Mouse (Mus musculus): ENCODE data around the gene Krt12. TPM values are rescaled to one million over a fixed set of nuclear protein-coding genes. Genes with fewer than 3 reads are reported as not detected.

Gene Krt12
- polyA plus RNA-seq, 1 experiment from 2014 or later: not detected

GRCm38 (mm10) chr11:99369853-99370451 lies 52.1 kb downstream of the Krt12 start:
- no peak overlapping the region for H3K4me2 ChIP-seq
- H3K36me3 ChIP-seq: no peaks in the 10 kb centered on the region
- 0 out of 2 replicates have a peak, but pooled peaks cover 9% of the 10 kb centered on the region for H3K27me3 ChIP-seq
- H3K27ac ChIP-seq: no peak overlapping the region
- WGBS: 79% methylated on average over 8 of the region's 8 CpGs
- no peak overlapping the region for H3K4me3 ChIP-seq
- no peak for ATAC-seq (replicated peaks; ENCODE audit: insufficient number of reproducible peaks, insufficient read depth, low FRiP score, low read depth)
- no peaks in the 10 kb centered on the region for H3K9me3 ChIP-seq (replicated peaks)
- no peaks in the 10 kb centered on the region for H3K4me1 ChIP-seq (replicated peaks)
- H3K9ac ChIP-seq: no peak overlapping the region

DNA sequence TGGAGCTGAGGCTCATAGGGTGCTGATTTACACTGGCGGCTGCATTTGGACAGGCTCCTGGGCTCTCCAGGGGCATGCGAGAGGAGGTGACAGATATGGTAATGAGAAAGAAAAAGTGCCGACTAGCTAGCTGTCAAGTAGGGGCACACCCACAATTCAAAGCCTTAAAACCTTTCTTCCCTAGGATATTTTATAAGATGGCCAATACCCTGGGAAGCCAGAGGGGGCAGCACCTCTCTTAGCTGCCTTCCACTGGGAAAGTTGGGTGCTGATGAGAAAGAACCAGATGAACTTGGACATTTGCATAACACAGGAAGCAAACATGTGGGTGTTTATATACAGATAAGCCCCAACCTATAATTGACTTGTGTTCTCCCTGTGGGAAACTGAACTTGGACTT lies 52.8 kb downstream of the Krt12 start:
- Histone ChIP-seq H3K27me3 (0 out of 2 replicates have a peak, but pooled peaks cover 6% of the 10 kb centered on the region), H3K36me3 (no peaks in the 10 kb centered on the region), H3K4me2 (no peak overlapping the region), H3K4me1 (replicated peaks) (no peaks in the 10 kb centered on the region), H3K9me3 (replicated peaks) (no peaks in the 10 kb centered on the region), H3K4me3 (no peak overlapping the region), H3K27ac (no peak overlapping the region), H3K9ac (no peak overlapping the region)
- ATAC-seq (replicated peaks; ENCODE audit: insufficient number of reproducible peaks, insufficient read depth, low FRiP score, low read depth): no peak
- 16% methylated on average over 3 of the region's 3 CpGs for WGBS

DNA sequence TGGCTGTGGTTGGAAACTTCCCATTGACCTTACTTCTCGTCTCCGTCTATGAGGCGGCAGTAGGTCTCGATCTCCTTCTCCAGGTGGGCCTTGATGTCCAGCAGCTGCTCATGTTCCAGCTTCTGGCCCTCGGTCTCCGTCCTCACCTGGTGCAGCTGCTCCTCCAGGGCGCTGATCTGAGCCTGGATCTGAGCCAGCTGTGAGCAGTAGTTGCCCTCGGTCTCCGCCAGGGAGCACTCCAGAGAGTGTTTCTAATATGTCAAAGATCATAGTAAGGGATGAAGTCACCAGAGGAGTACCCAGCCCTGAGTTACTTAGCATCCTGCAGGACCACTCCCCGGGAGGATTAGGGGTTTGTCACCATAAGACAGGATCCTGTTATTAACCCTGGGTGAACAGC lies 55.3 kb downstream of the Krt12 start:
- Histone ChIP-seq H3K27me3 (0 out of 2 replicates have a peak, but pooled peaks cover 4% of the 10 kb centered on the region), H3K9me3 (replicated peaks) (no peaks in the 10 kb centered on the region), H3K27ac (no peak overlapping the region), H3K9ac (no peak overlapping the region), H3K4me1 (replicated peaks) (no peaks in the 10 kb centered on the region), H3K4me3 (no peak overlapping the region), H3K4me2 (no peak overlapping the region), H3K36me3 (no peaks in the 10 kb centered on the region)
- no peak for ATAC-seq (replicated peaks; ENCODE audit: insufficient number of reproducible peaks, insufficient read depth, low FRiP score, low read depth)
- WGBS: 29% methylated on average over 10 of the region's 10 CpGs

Other genes starting within 250 kb of the Krt12 start
- 136 and 143 TPM in 2 replicates for gene Smarce1, start 191.2 kb downstream of the Krt12 start, polyA plus RNA-seq (2015; fragmentation: Nextera tagmentation; extraction: Ambion mirVana)
- 2.1 and 3.1 TPM in 2 replicates for gene Krt222, start 178.2 kb downstream of the Krt12 start, polyA plus RNA-seq (2015; fragmentation: Nextera tagmentation; extraction: Ambion mirVana)
- gene Krt24, start 137.0 kb downstream of the Krt12 start, polyA plus RNA-seq (2015; fragmentation: Nextera tagmentation; extraction: Ambion mirVana): not detected in 2 replicates
- gene Krt25, start 99.3 kb downstream of the Krt12 start, polyA plus RNA-seq (2015; fragmentation: Nextera tagmentation; extraction: Ambion mirVana): not detected in 2 replicates
- gene Krt26, start 84.3 kb downstream of the Krt12 start, polyA plus RNA-seq (2015; fragmentation: Nextera tagmentation; extraction: Ambion mirVana): not detected in 2 replicates
- not detected in 2 replicates for gene Krt27, start 71.2 kb downstream of the Krt12 start, polyA plus RNA-seq (2015; fragmentation: Nextera tagmentation; extraction: Ambion mirVana)
- gene Krt28, start 47.4 kb downstream of the Krt12 start, polyA plus RNA-seq (2015; fragmentation: Nextera tagmentation; extraction: Ambion mirVana): not detected in 2 replicates
- gene Krt10, start 32.9 kb downstream of the Krt12 start, polyA plus RNA-seq (2015; fragmentation: Nextera tagmentation; extraction: Ambion mirVana): 11.8 and 18.2 TPM in 2 replicates
- 0.43 and 0.68 TPM in 2 replicates for gene Krt20, start 15.9 kb upstream of the Krt12 start, polyA plus RNA-seq (2015; fragmentation: Nextera tagmentation; extraction: Ambion mirVana)
- 0.32 and 0.35 TPM in 2 replicates for gene Krt23, start 70.9 kb upstream of the Krt12 start, polyA plus RNA-seq (2015; fragmentation: Nextera tagmentation; extraction: Ambion mirVana)
- not detected in 2 replicates for gene Krt39, start 99.1 kb upstream of the Krt12 start, polyA plus RNA-seq (2015; fragmentation: Nextera tagmentation; extraction: Ambion mirVana)
- gene Krt40, start 120.9 kb upstream of the Krt12 start, polyA plus RNA-seq (2015; fragmentation: Nextera tagmentation; extraction: Ambion mirVana): not detected in 2 replicates
- gene Krtap3-3, start 128.6 kb upstream of the Krt12 start, polyA plus RNA-seq (2015; fragmentation: Nextera tagmentation; extraction: Ambion mirVana): not detected in 2 replicates
- not detected in 2 replicates for gene Krtap3-2, start 134.6 kb upstream of the Krt12 start, polyA plus RNA-seq (2015; fragmentation: Nextera tagmentation; extraction: Ambion mirVana)
- not detected in 2 replicates for gene Gm11939, start 137.2 kb upstream of the Krt12 start, polyA plus RNA-seq (2015; fragmentation: Nextera tagmentation; extraction: Ambion mirVana)
- not detected in 2 replicates for gene Krtap3-1, start 144.4 kb upstream of the Krt12 start, polyA plus RNA-seq (2015; fragmentation: Nextera tagmentation; extraction: Ambion mirVana)
- gene Krtap1-5, start 158.8 kb upstream of the Krt12 start, polyA plus RNA-seq (2015; fragmentation: Nextera tagmentation; extraction: Ambion mirVana): not detected in 2 replicates
- not detected in 2 replicates for gene Krtap1-4, start 161.4 kb upstream of the Krt12 start, polyA plus RNA-seq (2015; fragmentation: Nextera tagmentation; extraction: Ambion mirVana)
- gene Krtap1-3, start 169.1 kb upstream of the Krt12 start, polyA plus RNA-seq (2015; fragmentation: Nextera tagmentation; extraction: Ambion mirVana): not detected in 2 replicates
- gene Krtap9-3, start 175.8 kb upstream of the Krt12 start, polyA plus RNA-seq (2015; fragmentation: Nextera tagmentation; extraction: Ambion mirVana): not detected in 2 replicates
- gene Gm11938, start 181.0 kb upstream of the Krt12 start, polyA plus RNA-seq (2015; fragmentation: Nextera tagmentation; extraction: Ambion mirVana): not detected in 2 replicates
- not detected in 2 replicates for gene Gm11937, start 187.9 kb upstream of the Krt12 start, polyA plus RNA-seq (2015; fragmentation: Nextera tagmentation; extraction: Ambion mirVana)
- gene Krtap2-4, start 192.6 kb upstream of the Krt12 start, polyA plus RNA-seq (2015; fragmentation: Nextera tagmentation; extraction: Ambion mirVana): not detected in 2 replicates
- gene Gm11562, start 198.2 kb upstream of the Krt12 start, polyA plus RNA-seq (2015; fragmentation: Nextera tagmentation; extraction: Ambion mirVana): not detected in 2 replicates
- gene Krtap4-1, start 206.0 kb upstream of the Krt12 start, polyA plus RNA-seq (2015; fragmentation: Nextera tagmentation; extraction: Ambion mirVana): not detected in 2 replicates
- gene Krtap4-2, start 212.8 kb upstream of the Krt12 start, polyA plus RNA-seq (2015; fragmentation: Nextera tagmentation; extraction: Ambion mirVana): not detected in 2 replicates
- not detected in 2 replicates for gene Krtap4-7, start 221.8 kb upstream of the Krt12 start, polyA plus RNA-seq (2015; fragmentation: Nextera tagmentation; extraction: Ambion mirVana)
- gene Gm11555, start 228.0 kb upstream of the Krt12 start, polyA plus RNA-seq (2015; fragmentation: Nextera tagmentation; extraction: Ambion mirVana): not detected in 2 replicates
- not detected in 2 replicates for gene Gm11563, start 236.7 kb upstream of the Krt12 start, polyA plus RNA-seq (2015; fragmentation: Nextera tagmentation; extraction: Ambion mirVana)
- not detected in 2 replicates for gene Krtap4-6, start 243.7 kb upstream of the Krt12 start, polyA plus RNA-seq (2015; fragmentation: Nextera tagmentation; extraction: Ambion mirVana)

Measured in heart, embryonic 15.5 days (tissue).